Mouse (Mus musculus): ENCODE data around the gene Camkmt.

GRCm38 (mm10) chr17:85483086-85483485, 392.7 kb downstream of the Camkmt start:
- TF ChIP-seq CTCF (IDR thresholded peaks at IDR 0.05; ENCODE audit: low read depth) (no peak), EP300 (IDR thresholded peaks at IDR 0.05; ENCODE audit: low read depth) (no peak)
